Mouse (Mus musculus) forebrain, embryonic 16.5 days (tissue): ENCODE measurements around the gene Patj. TPM values are rescaled to one million over a fixed set of nuclear protein-coding genes. Genes with fewer than 3 reads are reported as not detected.
A peak's percentile ranks its signal among the peaks of the same experiment; 100 is the strongest.

Experiments
- ATAC-seq: fragments of 200-750 bp; cut with Nextera tagmentation; 2 replicates; pipeline ENCODE4 v1.8.0; 2017; ENCODE audit warnings: mild to moderate bottlenecking, moderate library complexity
- H3K27ac ChIP-seq: fragments of 300-500 bp; sonication (generic); 2 replicates; pipeline ENCODE4 v1.5.1; 2014; ENCODE audit warnings: low read length, control low read depth
- H3K27me3 ChIP-seq: fragments of 300-500 bp; sonication (generic); replicated peaks from 2 replicates; pipeline ENCODE4 v1.6.1; 2014; ENCODE audit warnings: low read length; ENCODE audit not compliant: control insufficient read depth, insufficient read depth
- H3K36me3 ChIP-seq: fragments of 300-500 bp; sonication (generic); 2 replicates; pipeline ENCODE4 v1.6.1; 2014; ENCODE audit not compliant: control insufficient read depth, insufficient read depth
- H3K4me1 ChIP-seq: fragments of 300-500 bp; sonication (generic); replicated peaks from 2 replicates; pipeline ENCODE4 v1.6.1; 2014; ENCODE audit warnings: low read length; ENCODE audit not compliant: control insufficient read depth, insufficient read depth
- H3K4me2 ChIP-seq: fragments of 300-500 bp; sonication (generic); 2 replicates; pipeline ENCODE4 v1.6.1; 2014; ENCODE audit warnings: mild to moderate bottlenecking, low read length, control low read depth
- H3K4me3 ChIP-seq: fragments of 300-500 bp; sonication (generic); replicated peaks from 2 replicates; pipeline ENCODE4 v1.5.1; 2014; ENCODE audit warnings: mild to moderate bottlenecking, low read length, control low read depth
- H3K9ac ChIP-seq: fragments of 300-500 bp; sonication (generic); replicated peaks from 2 replicates; pipeline ENCODE4 v1.6.1; 2014; ENCODE audit warnings: low read depth, low read length, control low read depth
- H3K9me3 ChIP-seq: fragments of 300-500 bp; sonication (generic); 2 replicates; pipeline ENCODE4 v1.6.1; 2016; ENCODE audit warnings: low read length; ENCODE audit not compliant: control insufficient read depth
- WGBS: fragments of 180-500 bp; shearing (Covaris S2); extraction: QIAGEN DNeasy Blood & Tissue Kit; methylation state at CpG from one replicate; pipeline ENCODE4 v1.1.7; 2014; 5-methylcytosine and 5-hydroxymethylcytosine counted together
- polyA plus RNA-seq: library from polyadenylated mRNA; unstranded; fragments of >200 nt; fragmentation: Nextera tagmentation; extraction: Ambion mirVana; gene quantifications from 2 replicates; pipeline ENCODE4 v1.2.1, GENCODE M21; 2015

The Patj gene
- polyA plus RNA-seq, 1 experiment from 2014 or later, result 5.9 TPM

DNA sequence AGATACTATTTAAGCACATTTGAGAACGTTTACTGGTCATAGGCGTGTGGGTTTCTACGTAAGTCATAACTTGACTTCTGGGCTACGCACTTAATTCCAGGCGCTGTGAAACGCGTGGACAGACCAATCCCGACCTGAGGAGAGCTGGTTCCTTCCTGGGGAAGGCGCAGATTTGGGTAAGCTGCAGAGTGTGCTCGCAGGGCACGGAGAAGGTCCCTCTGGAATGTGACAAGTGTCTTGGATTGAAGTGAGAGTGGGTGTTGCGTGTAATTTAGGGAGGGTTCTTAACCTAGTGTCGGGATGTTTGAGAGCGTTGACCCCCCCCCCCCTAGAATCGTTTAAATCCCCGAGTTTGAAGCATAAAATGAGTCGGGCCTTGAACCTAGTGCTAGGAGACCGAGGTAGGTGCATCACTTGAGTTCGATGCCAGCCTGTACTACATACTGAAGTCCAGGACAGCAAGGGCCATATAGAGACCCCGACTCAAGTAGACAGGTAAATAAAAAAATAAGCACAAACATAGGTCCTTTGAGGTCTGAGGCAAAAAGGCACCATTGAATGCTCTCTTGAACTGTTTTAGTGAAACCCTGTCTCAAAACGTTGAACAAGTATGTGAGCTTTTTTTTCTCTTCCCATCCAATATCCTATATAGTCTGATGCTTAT is 331.8 kb downstream of the Patj start:
- no peaks in the 10 kb centered on the region for H3K36me3 ChIP-seq
- WGBS, result 4% methylated on average over 21 of the region's 21 CpGs

GRCm38 (mm10) chr4:98727959-98728347 is 332.4 kb downstream of the Patj start:
- H3K4me1 ChIP-seq, result peaks cover 11% of the 10 kb centered on the region
- H3K9ac ChIP-seq, result no peak overlapping the region
- H3K27ac ChIP-seq, result no peak overlapping the region
- under 1% methylated on average over 10 of the region's 10 CpGs for WGBS
- no peaks in the 10 kb centered on the region for H3K9me3 ChIP-seq
- H3K36me3 ChIP-seq, result no peaks in the 10 kb centered on the region
- ATAC-seq, result no peak
- no peak overlapping the region for H3K4me3 ChIP-seq
- H3K27me3 ChIP-seq, result peaks cover 21% of the 10 kb centered on the region
- peak overlapping the region; percentile 28 for H3K4me2 ChIP-seq

More for the DNA sequence above, 331.8 kb downstream of the Patj start:
- Histone ChIP-seq H3K9me3 (no peaks in the 10 kb centered on the region), H3K9ac (no peak overlapping the region), H3K4me2 (peak overlapping the region; percentile 35), H3K4me1 (peaks cover 11% of the 10 kb centered on the region), H3K27me3 (peaks cover 21% of the 10 kb centered on the region), H3K27ac (no peak overlapping the region), H3K4me3 (peak overlapping the region; percentile 18)
- ATAC-seq, result no peak

- Histone ChIP-seq H3K36me3 (no peaks in the 10 kb centered on the region), H3K4me3 (no peak overlapping the region), H3K4me2 (no peak overlapping the region), H3K27me3 (peaks cover 21% of the 10 kb centered on the region), H3K4me1 (peaks cover 11% of the 10 kb centered on the region), H3K9me3 (no peaks in the 10 kb centered on the region), H3K27ac (no peak overlapping the region), H3K9ac (no peak overlapping the region)
- ATAC-seq, result no peak
- WGBS, result 70% methylated on average over 7 of the region's 7 CpGs
Observed at GRCm38 (mm10) chr4:98728716-98729115, 333.1 kb downstream of the Patj start.

DNA sequence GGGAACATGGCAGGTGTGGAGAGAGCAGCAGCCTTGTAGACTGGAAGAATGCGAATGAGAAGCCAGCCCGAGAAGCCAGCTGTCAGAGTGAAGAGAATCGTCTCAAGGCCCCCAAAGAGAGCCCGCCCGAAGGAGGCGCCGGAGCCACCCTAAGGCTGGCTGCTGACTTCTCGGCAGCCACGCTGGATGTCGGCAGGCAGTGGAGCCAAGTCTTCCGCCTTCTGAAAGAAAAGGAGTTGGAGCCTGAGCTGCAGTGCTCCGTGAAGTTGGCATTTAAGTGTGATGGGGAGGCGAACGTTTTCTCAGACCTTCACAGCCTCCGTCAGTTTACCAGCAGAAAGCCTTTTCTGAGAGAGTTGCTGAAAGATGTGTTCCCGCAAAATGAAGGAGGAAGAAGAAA is 338.1 kb downstream of the Patj start:
- no peaks in the 10 kb centered on the region for H3K9me3 ChIP-seq
- H3K27me3 ChIP-seq, result peaks cover 5% of the 10 kb centered on the region; the same call in 1 of the 2 replicates
- no peak overlapping the region for H3K9ac ChIP-seq
- H3K36me3 ChIP-seq, result no peaks in the 10 kb centered on the region
- no peak overlapping the region for H3K4me2 ChIP-seq
- no peak for ATAC-seq
- H3K4me3 ChIP-seq, result no peak overlapping the region
- no peaks in the 10 kb centered on the region for H3K4me1 ChIP-seq
- 93% methylated on average over 16 of the region's 16 CpGs for WGBS
- H3K27ac ChIP-seq, result no peak overlapping the region

DNA sequence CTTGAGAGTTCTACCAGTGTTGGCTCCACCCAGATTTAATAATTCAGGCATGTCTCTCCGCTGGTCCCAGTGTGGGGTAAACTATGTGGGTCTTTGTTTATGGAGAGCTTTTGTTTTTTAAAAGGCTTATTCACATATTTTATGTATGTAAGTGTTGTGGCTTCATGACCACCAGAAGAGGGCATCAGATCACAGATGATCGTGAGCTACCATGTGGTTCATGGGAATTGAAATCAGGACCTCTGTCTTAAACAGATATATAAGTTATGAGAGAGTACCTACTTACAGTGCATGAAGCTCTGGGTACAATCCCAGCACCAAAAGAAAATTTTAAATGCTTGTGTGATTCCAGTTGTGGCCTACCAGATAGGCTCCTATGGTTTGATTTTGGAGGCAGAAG is 344.2 kb downstream of the Patj start:
- no peaks in the 10 kb centered on the region for H3K9me3 ChIP-seq
- no peak overlapping the region for H3K27ac ChIP-seq
- H3K4me2 ChIP-seq, result no peak overlapping the region
- 36% methylated on average over 2 of the region's 2 CpGs for WGBS
- no peaks in the 10 kb centered on the region for H3K4me1 ChIP-seq
- no peaks in the 10 kb centered on the region for H3K27me3 ChIP-seq
- H3K36me3 ChIP-seq, result no peaks in the 10 kb centered on the region
- H3K4me3 ChIP-seq, result no peak overlapping the region
- H3K9ac ChIP-seq, result no peak overlapping the region
- ATAC-seq, result no peak

DNA sequence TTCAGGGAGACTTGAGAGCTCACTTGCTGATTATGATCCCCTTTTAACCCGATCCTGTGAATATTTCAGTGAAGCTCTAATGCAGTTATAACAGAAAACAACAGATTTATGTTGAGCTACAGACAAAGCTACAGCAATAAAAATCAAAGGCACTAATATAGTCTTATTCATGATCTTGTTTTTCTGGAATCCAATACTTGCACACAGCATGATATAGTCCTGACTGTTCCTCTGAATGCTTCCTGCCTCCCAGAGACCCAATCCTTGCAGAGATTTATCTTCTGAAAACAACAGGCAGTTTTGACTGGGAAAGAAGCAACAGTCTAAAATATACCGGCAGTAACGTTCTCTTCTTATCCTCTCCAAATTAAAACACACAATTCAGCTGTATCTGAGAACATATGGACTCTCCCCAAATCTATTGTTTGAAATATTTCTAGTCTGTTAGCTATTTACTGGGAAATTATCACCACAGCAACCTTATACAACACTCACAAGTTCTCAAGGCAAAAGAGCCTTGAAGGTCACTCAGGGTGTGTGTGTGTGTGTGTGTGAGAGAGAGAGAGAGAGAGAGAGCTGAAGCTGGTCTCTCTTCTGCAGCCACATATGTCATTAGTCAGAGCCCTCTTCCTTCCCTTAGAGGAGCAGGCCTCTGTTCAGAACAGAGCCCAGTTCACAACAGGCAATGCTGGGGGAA is 347.8 kb downstream of the Patj start:
- H3K4me2 ChIP-seq, result no peak overlapping the region
- H3K9me3 ChIP-seq, result no peaks in the 10 kb centered on the region
- H3K4me1 ChIP-seq, result no peaks in the 10 kb centered on the region
- no peaks in the 10 kb centered on the region for H3K36me3 ChIP-seq
- no peaks in the 10 kb centered on the region for H3K27me3 ChIP-seq
- H3K4me3 ChIP-seq, result no peak overlapping the region
- no peak for ATAC-seq
- no peak overlapping the region for H3K27ac ChIP-seq
- H3K9ac ChIP-seq, result no peak overlapping the region
- 60% methylated on average over 3 of the region's 3 CpGs for WGBS

DNA sequence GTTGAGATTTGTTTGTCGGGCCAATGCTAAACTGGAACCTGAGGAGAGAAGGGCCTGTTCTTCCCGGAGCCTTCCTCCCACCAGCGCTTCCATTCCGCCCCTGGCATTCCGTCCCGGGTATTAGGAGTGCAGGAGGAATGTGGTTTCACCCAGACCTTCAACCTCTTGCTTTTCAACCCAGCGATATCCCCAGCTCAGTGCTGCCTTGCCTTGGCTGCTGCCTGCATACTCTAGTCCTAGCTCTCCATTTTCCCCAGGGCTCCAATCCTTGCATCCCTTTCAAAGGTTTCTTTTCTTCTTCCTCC is 348.3 kb downstream of the Patj start:
- H3K9ac ChIP-seq, result no peak overlapping the region
- no peaks in the 10 kb centered on the region for H3K27me3 ChIP-seq
- H3K4me2 ChIP-seq, result no peak overlapping the region
- H3K27ac ChIP-seq, result no peak overlapping the region
- no peak overlapping the region for H3K4me3 ChIP-seq
- ATAC-seq, result no peak
- no peaks in the 10 kb centered on the region for H3K4me1 ChIP-seq
- WGBS, result 24% methylated on average over 7 of the region's 7 CpGs
- no peaks in the 10 kb centered on the region for H3K9me3 ChIP-seq
- H3K36me3 ChIP-seq, result no peaks in the 10 kb centered on the region

GRCm38 (mm10) chr4:98754456-98754855 is 358.9 kb downstream of the Patj start:
- Histone ChIP-seq H3K9me3 (no peaks in the 10 kb centered on the region), H3K4me1 (peaks cover 15% of the 10 kb centered on the region), H3K36me3 (no peaks in the 10 kb centered on the region), H3K4me3 (no peak overlapping the region), H3K27ac (no peak overlapping the region), H3K9ac (no peak overlapping the region), H3K4me2 (no peak overlapping the region), H3K27me3 (no peaks in the 10 kb centered on the region)
- no peak for ATAC-seq
- WGBS, result 59% methylated on average over 4 of the region's 4 CpGs

DNA sequence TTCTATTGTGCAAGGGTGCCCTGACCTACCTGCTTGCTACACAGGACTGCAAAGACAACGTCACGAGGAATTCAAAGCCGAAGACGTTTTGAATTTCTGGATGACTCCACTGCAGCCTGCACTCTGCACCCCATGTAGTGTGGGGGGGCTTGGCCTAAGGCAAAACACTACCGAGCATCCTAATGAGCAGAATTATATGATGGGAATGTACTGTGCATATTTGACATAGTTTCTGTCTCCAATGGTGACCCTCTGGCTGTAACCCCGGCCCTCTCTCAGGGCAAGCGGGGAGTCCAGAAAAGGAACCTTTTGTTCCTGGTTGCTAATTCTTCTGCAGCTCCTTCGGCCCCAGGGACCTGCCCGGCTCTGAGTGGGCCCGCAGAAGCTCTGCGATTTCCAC is 360.6 kb downstream of the Patj start:
- H3K4me1 ChIP-seq, result peaks cover 15% of the 10 kb centered on the region

More for the DNA sequence above, 360.6 kb downstream of the Patj start:
- no peak; the same call in 1 of the 2 replicates for ATAC-seq
- Histone ChIP-seq H3K27ac (no peak overlapping the region), H3K9me3 (no peaks in the 10 kb centered on the region), H3K9ac (no peak overlapping the region), H3K36me3 (no peaks in the 10 kb centered on the region), H3K4me2 (no peak overlapping the region), H3K4me3 (no peak overlapping the region), H3K27me3 (no peaks in the 10 kb centered on the region)
- 22% methylated on average over 11 of the region's 11 CpGs for WGBS
